Mouse (Mus musculus) stomach, postnatal 0 days (tissue): Measurements from ENCODE around the gene Appl1.

Experiments used
- CTCF ChIP-seq: IDR thresholded peaks from 2 replicates; pipeline ENCODE4 v1.5.1; 2016; ENCODE audit warnings: antibody characterized with exemption, low read depth, mild to moderate bottlenecking, moderate library complexity
- EP300 ChIP-seq: optimal IDR thresholded peaks from 2 replicates; pipeline ENCODE3; 2016; ENCODE audit warnings: antibody characterized with exemption

DNA sequence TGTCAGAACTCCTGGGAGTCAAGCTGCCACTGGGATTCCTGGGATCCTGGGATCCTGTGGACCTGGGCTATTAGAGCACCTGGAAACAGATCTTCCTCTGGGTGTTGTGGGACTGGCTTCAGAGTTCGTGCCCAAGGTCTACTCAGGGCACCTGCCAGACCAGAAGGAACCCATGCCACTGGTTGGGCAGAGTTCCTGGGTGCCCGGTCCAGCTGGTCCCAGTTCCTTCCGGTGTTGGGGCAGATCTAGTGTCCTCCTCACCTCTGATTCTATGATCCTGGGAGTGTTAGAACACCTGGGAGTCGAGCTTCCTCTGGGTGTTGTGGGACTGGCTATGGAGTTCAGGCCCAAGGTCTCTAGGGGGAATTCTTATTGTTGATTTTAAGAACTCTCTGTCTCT is 63.6 kb downstream of the Appl1 start:
- no peak for TF ChIP-seq CTCF
- TF ChIP-seq EP300 = no peak
